Mouse (Mus musculus) E14TG2a.4 (cell line): ENCODE measurements at regions not wholly inside any gene's neighbourhood (a gene's known extent, or its start where the extent isn't known, plus 50 kb on each side); places are given as distances from the start of the nearest gene placed in this dataset.

Source experiments
- CTCF ChIP-seq: conservative IDR thresholded peaks from 2 replicates; pipeline ENCODE4 v1.5.1; 2014; ENCODE audit warnings: low read length
- NANOG ChIP-seq: IDR thresholded peaks from 2 replicates; pipeline ENCODE4 v1.6.1; 2014; ENCODE audit warnings: borderline replicate concordance, low read length, mixed read lengths
- POU5F1 ChIP-seq: IDR thresholded peaks from 2 replicates; pipeline ENCODE4 v1.6.1; 2014; ENCODE audit warnings: low read length, borderline replicate concordance

DNA sequence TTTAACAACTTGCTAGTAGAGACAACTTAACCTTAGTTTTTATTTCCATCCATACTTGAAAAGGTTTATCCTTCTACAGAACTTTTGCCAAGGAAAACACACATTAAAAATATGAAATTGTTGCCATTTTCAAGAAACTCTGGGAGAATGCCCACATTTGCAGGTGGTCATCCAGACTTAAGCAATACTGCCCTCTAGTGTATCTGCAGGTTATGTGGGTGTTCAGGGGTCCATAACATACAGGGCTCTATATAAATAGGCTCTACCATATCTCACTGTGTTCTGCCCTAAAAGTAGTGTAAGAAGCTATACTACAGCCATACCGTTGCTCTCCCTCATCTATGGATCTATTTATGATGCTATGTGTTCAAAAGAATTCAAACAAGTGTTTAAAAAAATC is 149.1 kb upstream of the Slc16a7 start:
- TF ChIP-seq NANOG = no peak
- peak; percentile 45 for TF ChIP-seq CTCF
- TF ChIP-seq POU5F1 = no peak
